Mouse (Mus musculus) heart, embryonic 15.5 days (tissue): Measurements from ENCODE around the gene Rab3ip. TPM values are rescaled to one million over a fixed set of nuclear protein-coding genes. Genes with fewer than 3 reads are reported as not detected.

Experiments
- ATAC-seq: fragments of 200-750 bp; cut with Nextera tagmentation; replicated peaks from 2 replicates; pipeline ENCODE4 v1.8.0; 2017; ENCODE audit warnings: low read depth, moderate TSS enrichment; ENCODE audit not compliant: insufficient number of reproducible peaks, insufficient read depth, low FRiP score
- H3K27ac ChIP-seq: fragments of 300-500 bp; sonication (generic); 2 replicates; pipeline ENCODE4 v1.5.1; 2015; ENCODE audit warnings: mild to moderate bottlenecking, inconsistent platforms
- H3K27me3 ChIP-seq: fragments of 300-500 bp; sonication (generic); 2 replicates; pipeline ENCODE4 v1.6.1; 2015; ENCODE audit warnings: inconsistent platforms
- H3K36me3 ChIP-seq: fragments of 300-500 bp; sonication (generic); 2 replicates; pipeline ENCODE4 v1.6.1; 2015; ENCODE audit warnings: mild to moderate bottlenecking, inconsistent platforms
- H3K4me1 ChIP-seq: fragments of 300-500 bp; sonication (generic); replicated peaks from 2 replicates; pipeline ENCODE4 v1.6.1; 2015; ENCODE audit warnings: inconsistent platforms
- H3K4me2 ChIP-seq: fragments of 300-500 bp; sonication (generic); 2 replicates; pipeline ENCODE4 v1.6.1; 2015; ENCODE audit warnings: inconsistent platforms, mild to moderate bottlenecking, moderate library complexity
- H3K4me3 ChIP-seq: fragments of 300-500 bp; sonication (generic); 2 replicates; pipeline ENCODE4 v1.5.1; 2015; ENCODE audit warnings: mild to moderate bottlenecking, inconsistent platforms
- H3K9ac ChIP-seq: fragments of 300-500 bp; sonication (generic); 2 replicates; pipeline ENCODE4 v1.6.1; 2015; ENCODE audit warnings: mild to moderate bottlenecking, inconsistent platforms
- H3K9me3 ChIP-seq: fragments of 300-500 bp; sonication (generic); replicated peaks from 2 replicates; pipeline ENCODE4 v1.6.1; 2016; ENCODE audit warnings: inconsistent platforms
- WGBS: fragments of 180-500 bp; shearing (Covaris S2); methylation state at CpG from one replicate; pipeline ENCODE4 v1.1.7; 2015; ENCODE audit warnings: mixed read lengths; 5-methylcytosine and 5-hydroxymethylcytosine counted together
- polyA plus RNA-seq: library from polyadenylated mRNA; unstranded; fragments of >200 nt; fragmentation: Nextera tagmentation; extraction: Ambion mirVana; gene quantifications from 2 replicates; pipeline ENCODE4 v1.2.1, GENCODE M21; 2015

Rab3ip gene
- polyA plus RNA-seq, 1 experiment from 2014 or later: 68.7 TPM

GRCm38 (mm10) chr10:116957867-116958551 lies 7.4 kb upstream of the Rab3ip start:
- Histone ChIP-seq H3K36me3 (no peaks in the 10 kb centered on the region), H3K9ac (no peak overlapping the region), H3K9me3 (no peaks in the 10 kb centered on the region), H3K27me3 (no peaks in the 10 kb centered on the region), H3K4me1 (no peaks in the 10 kb centered on the region), H3K27ac (no peak overlapping the region), H3K4me2 (no peak overlapping the region), H3K4me3 (no peak overlapping the region)
- 36% methylated on average over 5 of the region's 5 CpGs for WGBS
- ATAC-seq: no peak

DNA sequence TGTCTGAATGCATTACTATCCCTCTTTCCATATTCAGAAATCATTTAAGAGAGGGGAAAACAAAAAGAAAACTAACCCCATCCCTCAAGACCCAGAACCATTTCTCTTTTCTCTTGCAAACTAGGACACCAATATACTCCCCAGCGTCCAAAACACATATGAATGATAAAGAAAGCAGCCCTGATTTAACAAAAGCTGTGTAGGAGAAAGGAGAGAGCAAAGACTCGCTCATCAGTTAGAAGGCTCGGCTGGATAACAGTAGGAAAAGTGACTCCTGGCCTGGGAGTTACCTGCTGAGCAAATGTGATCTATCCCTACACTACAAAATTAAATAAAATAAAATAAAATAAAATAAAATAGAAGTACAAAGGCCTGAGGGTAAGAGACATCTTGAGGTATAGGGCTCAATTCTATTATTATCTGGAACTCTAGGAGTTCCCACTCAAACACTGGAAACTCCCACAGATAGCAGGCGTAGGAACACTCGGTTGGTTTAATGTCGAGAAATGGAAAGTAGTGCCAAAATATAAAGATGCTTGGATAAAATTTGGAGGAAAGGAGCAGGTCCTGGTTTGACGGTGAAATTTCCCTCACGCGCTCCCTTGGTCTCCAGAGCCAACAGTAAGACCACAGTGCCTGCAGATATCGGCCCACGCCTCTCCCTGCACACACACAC lies 6.1 kb upstream of the Rab3ip start:
- no peak overlapping the region for H3K4me2 ChIP-seq
- no peak overlapping the region for H3K27ac ChIP-seq
- no peaks in the 10 kb centered on the region for H3K27me3 ChIP-seq
- no peak overlapping the region for H3K4me3 ChIP-seq
- no peaks in the 10 kb centered on the region for H3K36me3 ChIP-seq
- H3K9me3 ChIP-seq: no peaks in the 10 kb centered on the region
- no peak overlapping the region for H3K9ac ChIP-seq
- 90% methylated on average over 11 of the region's 11 CpGs for WGBS
- no peaks in the 10 kb centered on the region for H3K4me1 ChIP-seq
- ATAC-seq: no peak

GRCm38 (mm10) chr10:116955191-116955590 lies 4.6 kb upstream of the Rab3ip start:
- no peak overlapping the region for H3K27ac ChIP-seq
- 79% methylated on average over 6 of the region's 6 CpGs for WGBS
- no peak for ATAC-seq
- H3K9me3 ChIP-seq: no peaks in the 10 kb centered on the region
- no peak overlapping the region for H3K4me2 ChIP-seq
- no peaks in the 10 kb centered on the region; the same call in 1 of the 2 replicates for H3K4me1 ChIP-seq
- H3K36me3 ChIP-seq: no peaks in the 10 kb centered on the region
- no peaks in the 10 kb centered on the region for H3K27me3 ChIP-seq
- no peak overlapping the region for H3K4me3 ChIP-seq
- H3K9ac ChIP-seq: no peak overlapping the region

GRCm38 (mm10) chr10:116950886-116951285 lies 317 bp upstream of the Rab3ip start:
- WGBS: 28% methylated on average over 5 of the region's 5 CpGs
- H3K27me3 ChIP-seq: no peaks in the 10 kb centered on the region
- no peak for ATAC-seq
- peak overlapping the region; percentile 76 for H3K4me3 ChIP-seq
- H3K36me3 ChIP-seq: no peaks in the 10 kb centered on the region
- H3K9ac ChIP-seq: 0 out of 2 replicates have a peak overlapping the region, but pooled peaks have one; percentile 11
- H3K27ac ChIP-seq: no peak overlapping the region
- peaks cover 18% of the 10 kb centered on the region for H3K4me1 ChIP-seq
- H3K9me3 ChIP-seq: no peaks in the 10 kb centered on the region
- peak overlapping the region; percentile 81 for H3K4me2 ChIP-seq

- Histone ChIP-seq H3K4me2 (peak overlapping the region; percentile 81), H3K4me1 (peaks cover 24% of the 10 kb centered on the region), H3K27me3 (no peaks in the 10 kb centered on the region), H3K36me3 (no peaks in the 10 kb centered on the region), H3K27ac (peak overlapping the region; percentile 91), H3K9me3 (no peaks in the 10 kb centered on the region), H3K4me3 (peak overlapping the region; percentile 76), H3K9ac (peak overlapping the region; percentile 91)
- peak; percentile 30; the same call in 1 of the 2 replicates for ATAC-seq
- 3% methylated on average over 44 of the region's 44 CpGs for WGBS
These were observed 1.2 kb downstream of the Rab3ip start for GRCm38 (mm10) chr10:116949111-116950008.

- Histone ChIP-seq H3K4me3 (peak overlapping the region; percentile 76), H3K9me3 (no peaks in the 10 kb centered on the region), H3K36me3 (no peaks in the 10 kb centered on the region), H3K27me3 (no peaks in the 10 kb centered on the region), H3K9ac (peak overlapping the region; percentile 91; the same call in 1 of the 2 replicates), H3K4me1 (peaks cover 24% of the 10 kb centered on the region), H3K27ac (no peak overlapping the region), H3K4me2 (peak overlapping the region; percentile 81)
- ATAC-seq: no peak
- 79% methylated on average over 9 of the region's 9 CpGs for WGBS
These were observed 2.2 kb downstream of the Rab3ip start for GRCm38 (mm10) chr10:116948414-116948813.

GRCm38 (mm10) chr10:116944940-116945339 lies 5.6 kb downstream of the Rab3ip start:
- Histone ChIP-seq H3K4me1 (peaks cover 24% of the 10 kb centered on the region), H3K9ac (peak overlapping the region; percentile 4; the same call in 1 of the 2 replicates), H3K36me3 (peaks cover 9% of the 10 kb centered on the region), H3K4me2 (peak overlapping the region; percentile 35), H3K4me3 (no peak overlapping the region; the same call in 1 of the 2 replicates), H3K27me3 (no peaks in the 10 kb centered on the region), H3K27ac (peak overlapping the region; percentile 75), H3K9me3 (no peaks in the 10 kb centered on the region)
- ATAC-seq: no peak; the same call in 1 of the 2 replicates
- WGBS: 27% methylated on average over 10 of the region's 10 CpGs

GRCm38 (mm10) chr10:116944144-116944543 lies 6.4 kb downstream of the Rab3ip start:
- no peaks in the 10 kb centered on the region for H3K27me3 ChIP-seq
- H3K9ac ChIP-seq: no peak overlapping the region
- H3K4me3 ChIP-seq: no peak overlapping the region
- ATAC-seq: no peak
- H3K27ac ChIP-seq: 0 out of 2 replicates have a peak overlapping the region, but pooled peaks have one; percentile 75
- H3K9me3 ChIP-seq: no peaks in the 10 kb centered on the region
- H3K4me1 ChIP-seq: peaks cover 24% of the 10 kb centered on the region
- 91% methylated on average over 3 of the region's 3 CpGs for WGBS
- H3K36me3 ChIP-seq: peaks cover 13% of the 10 kb centered on the region
- no peak overlapping the region for H3K4me2 ChIP-seq

GRCm38 (mm10) chr10:116943025-116943424 lies 7.5 kb downstream of the Rab3ip start:
- WGBS: 96% methylated on average over 6 of the region's 6 CpGs
- no peak overlapping the region for H3K4me3 ChIP-seq
- peaks cover 14% of the 10 kb centered on the region; the same call in 1 of the 2 replicates for H3K4me1 ChIP-seq
- no peaks in the 10 kb centered on the region for H3K9me3 ChIP-seq
- H3K4me2 ChIP-seq: no peak overlapping the region
- no peak overlapping the region for H3K9ac ChIP-seq
- H3K36me3 ChIP-seq: peaks cover 23% of the 10 kb centered on the region
- H3K27me3 ChIP-seq: no peaks in the 10 kb centered on the region
- ATAC-seq: no peak
- no peak overlapping the region for H3K27ac ChIP-seq

DNA sequence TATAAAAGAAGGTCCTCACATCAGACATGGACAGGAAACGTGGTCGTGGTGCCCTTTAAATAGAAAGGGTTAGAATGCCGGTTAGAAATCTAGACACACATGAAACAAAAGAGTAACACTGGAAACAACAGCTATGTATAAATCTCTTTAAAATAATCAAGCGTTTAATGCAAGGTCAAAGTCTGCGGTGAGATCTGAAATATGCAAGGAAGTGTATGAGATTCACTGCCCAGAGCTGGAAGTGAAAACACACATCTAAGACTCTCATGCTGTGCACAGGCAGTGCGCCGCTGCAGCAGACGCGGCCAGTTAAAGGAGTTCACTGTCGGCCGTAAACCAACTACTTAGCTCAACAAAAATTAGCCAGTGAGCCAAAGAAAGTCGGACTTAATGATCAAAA lies 15.5 kb downstream of the Rab3ip start:
- no peak overlapping the region for H3K27ac ChIP-seq
- ATAC-seq: no peak
- H3K4me2 ChIP-seq: no peak overlapping the region
- peaks cover 49% of the 10 kb centered on the region for H3K36me3 ChIP-seq
- peaks cover 3% of the 10 kb centered on the region; the same call in 1 of the 2 replicates for H3K4me1 ChIP-seq
- 79% methylated on average over 12 of the region's 12 CpGs for WGBS
- no peak overlapping the region for H3K9ac ChIP-seq
- H3K27me3 ChIP-seq: no peaks in the 10 kb centered on the region
- H3K4me3 ChIP-seq: no peak overlapping the region
- no peaks in the 10 kb centered on the region for H3K9me3 ChIP-seq

DNA sequence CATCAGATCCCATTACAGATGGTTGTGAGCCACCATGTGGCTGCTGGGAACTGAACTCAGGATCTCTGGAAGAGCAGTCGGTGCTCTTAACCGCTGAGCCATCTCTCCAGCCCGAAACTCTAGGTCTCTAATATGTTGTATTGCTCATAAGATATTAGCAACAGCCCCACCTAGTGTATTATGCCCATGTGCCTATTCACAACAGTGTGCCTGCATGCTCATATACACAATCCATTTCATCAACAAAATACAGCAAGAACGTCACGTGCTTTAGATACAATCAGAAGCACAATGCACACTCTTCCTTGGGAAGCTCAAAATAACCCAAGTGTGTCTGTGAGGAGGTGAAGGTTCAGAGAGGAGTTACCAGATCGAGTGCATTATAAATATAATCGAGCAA lies 16.8 kb downstream of the Rab3ip start:
- WGBS: 85% methylated on average over 7 of the region's 7 CpGs
- H3K4me1 ChIP-seq: peaks cover 3% of the 10 kb centered on the region; the same call in 1 of the 2 replicates
- no peak overlapping the region for H3K9ac ChIP-seq
- H3K4me2 ChIP-seq: no peak overlapping the region
- H3K27ac ChIP-seq: no peak overlapping the region
- no peak for ATAC-seq
- no peaks in the 10 kb centered on the region for H3K9me3 ChIP-seq
- H3K4me3 ChIP-seq: no peak overlapping the region
- no peaks in the 10 kb centered on the region for H3K27me3 ChIP-seq
- H3K36me3 ChIP-seq: peaks cover 43% of the 10 kb centered on the region
